ENCODE assay signal across 8 mouse cellular contexts in genomic region chr14:121061686-121062085, GRCm38 (mm10). TPM values are rescaled to one million over a fixed set of nuclear protein-coding genes. Genes with fewer than 3 reads are reported as not detected.
DNase-seq lines count a peak whose midpoint lies in the region; ATAC-seq lines count a peak whose summit lies in the region.

No protein-coding gene starts in this region.

- H3K27me3 ChIP-seq in embryonic facial prominence, embryonic 12.5 days = no peaks in the 10 kb centered on the region
- no peaks in the 10 kb centered on the region for H3K27me3 ChIP-seq in embryonic facial prominence, embryonic 10.5 days (replicated peaks; ENCODE audit: low read depth, poor library complexity, severe bottlenecking)
- no peaks in the 10 kb centered on the region for H3K27me3 ChIP-seq in heart, embryonic 12.5 days (replicated peaks)
- H3K27me3 ChIP-seq in limb, embryonic 13.5 days = no peaks in the 10 kb centered on the region

- no peaks in the 10 kb centered on the region for H3K9me3 ChIP-seq in embryonic facial prominence, embryonic 12.5 days
- H3K9me3 ChIP-seq in embryonic facial prominence, embryonic 10.5 days = peaks cover 4% of the 10 kb centered on the region; the same call in 1 of the 2 replicates
- peaks cover 3% of the 10 kb centered on the region; the same call in 1 of the 2 replicates for H3K9me3 ChIP-seq in heart, embryonic 12.5 days (replicated peaks)
- no peaks in the 10 kb centered on the region for H3K9me3 ChIP-seq in limb, embryonic 13.5 days

- no peak for DNase-seq in embryonic facial prominence, embryonic 10.5 days (ENCODE audit: low spot score)
- peak; percentile 60 for DNase-seq in brain, adult 2 months (ENCODE audit: low read depth, low spot score)
- no peak for DNase-seq in left cerebral cortex, adult 8-10 months (ENCODE audit: low spot score in 2 of 2)
- DNase-seq in ovary, adult 18-20 months (ENCODE audit: low spot score) = no peak
- DNase-seq in layer of hippocampus, postnatal 36 days = no peak

- no peak overlapping the region for H3K9ac ChIP-seq in embryonic facial prominence, embryonic 12.5 days
- H3K9ac ChIP-seq in heart, embryonic 12.5 days = no peak overlapping the region
- no peak overlapping the region for H3K9ac ChIP-seq in limb, embryonic 13.5 days

- H3K36me3 ChIP-seq in embryonic facial prominence, embryonic 12.5 days = peaks cover 9% of the 10 kb centered on the region
- peaks cover 35% of the 10 kb centered on the region for H3K36me3 ChIP-seq in embryonic facial prominence, embryonic 10.5 days (replicated peaks)
- peaks cover 8% of the 10 kb centered on the region for H3K36me3 ChIP-seq in heart, embryonic 12.5 days
- peaks cover 18% of the 10 kb centered on the region for H3K36me3 ChIP-seq in limb, embryonic 13.5 days

- 62% methylated on average over 4 of the region's 4 CpGs for WGBS in embryonic facial prominence, embryonic 12.5 days
- 70% methylated on average over 4 of the region's 4 CpGs for WGBS in embryonic facial prominence, embryonic 10.5 days
- 50% methylated on average over 4 of the region's 4 CpGs for WGBS in heart, embryonic 12.5 days
- 53% methylated on average over 4 of the region's 4 CpGs for WGBS in limb, embryonic 13.5 days

- H3K4me2 ChIP-seq in embryonic facial prominence, embryonic 12.5 days (replicated peaks) = no peak overlapping the region
- H3K4me2 ChIP-seq in heart, embryonic 12.5 days = no peak overlapping the region
- peak overlapping the region; percentile 36 for H3K4me2 ChIP-seq in limb, embryonic 13.5 days (replicated peaks)

- no peak overlapping the region for H3K4me3 ChIP-seq in embryonic facial prominence, embryonic 12.5 days
- H3K4me3 ChIP-seq in embryonic facial prominence, embryonic 10.5 days = no peak overlapping the region
- H3K4me3 ChIP-seq in heart, embryonic 12.5 days = no peak overlapping the region
- no peak overlapping the region for H3K4me3 ChIP-seq in limb, embryonic 13.5 days

- peak overlapping the region; percentile 80 for H3K27ac ChIP-seq in embryonic facial prominence, embryonic 12.5 days
- no peak overlapping the region for H3K27ac ChIP-seq in embryonic facial prominence, embryonic 10.5 days (replicated peaks)
- peak overlapping the region; percentile 61 for H3K27ac ChIP-seq in heart, embryonic 12.5 days (ENCODE audit: poor library complexity, severe bottlenecking)
- peak overlapping the region; percentile 64; the same call in 1 of the 2 replicates for H3K27ac ChIP-seq in limb, embryonic 13.5 days

- H3K4me1 ChIP-seq in embryonic facial prominence, embryonic 12.5 days = peaks cover 67% of the 10 kb centered on the region
- peaks cover 82% of the 10 kb centered on the region for H3K4me1 ChIP-seq in embryonic facial prominence, embryonic 10.5 days
- H3K4me1 ChIP-seq in heart, embryonic 12.5 days (replicated peaks) = peaks cover 57% of the 10 kb centered on the region
- peaks cover 70% of the 10 kb centered on the region for H3K4me1 ChIP-seq in limb, embryonic 13.5 days

- no peak for ATAC-seq in embryonic facial prominence, embryonic 12.5 days (ENCODE audit: insufficient number of reproducible peaks, insufficient read depth, low FRiP score, low TSS enrichment)
- ATAC-seq in heart, embryonic 12.5 days (ENCODE audit: insufficient number of reproducible peaks, low FRiP score) = no peak
- ATAC-seq in limb, embryonic 13.5 days (ENCODE audit: low FRiP score, low read depth) = no peak

RNA-seq across cellular contexts. Expression of gene Farp1, which starts 26.7 kb away (rescaled TPM):
- polyA plus RNA-seq in embryonic facial prominence, embryonic 12.5 days (2016; fragmentation: Nextera tagmentation; extraction: Ambion mirVana) = 53.1 and 55.9 TPM in 2 replicates
- polyA plus RNA-seq in embryonic facial prominence, embryonic 10.5 days (2016; fragmentation: Nextera tagmentation; extraction: Ambion mirVana) = 35.8 and 41.7 TPM in 2 replicates
- 32.4 and 33.0 TPM in 2 replicates for polyA plus RNA-seq in heart, embryonic 12.5 days (2016; fragmentation: Nextera tagmentation; extraction: Ambion mirVana)
- 39.0 and 40.9 TPM in 2 replicates for polyA plus RNA-seq in limb, embryonic 13.5 days (2015; fragmentation: Nextera tagmentation; extraction: Ambion mirVana)
- 100 to 1,000 TPM; 125 to 132 (median 132) TPM for total RNA-seq in left cerebral cortex, adult 8-10 months (2022)
- total RNA-seq in layer of hippocampus, postnatal 36 days (2021) = 100 to 1,000 TPM in 1 of 2 experiments, 10 to 100 TPM in 1; 91.6 to 115 TPM
